Mouse (Mus musculus) retina, postnatal 1 day (tissue): Measurements from ENCODE around the gene Ap3d1.

Experiments used
- DNase-seq: peaks from one replicate; pipeline ENCODE4 v3.0.0-alpha.2; 2012

Ap3d1 gene

GRCm38 (mm10) chr10:80702536-80703390 lies 39.3 kb downstream of the Ap3d1 start:
- peak; percentile 96 for DNase-seq

- DNase-seq: peak; percentile 99
Measured at GRCm38 (mm10) chr10:80701721-80702535, 40.1 kb downstream of the Ap3d1 start, which contains the start of the genes Mob3a and Izumo4. Gene Mob3a, minus strand, starts transcription at chr10:80701977. Gene Izumo4, plus strand, starts transcription at chr10:80702184.

GRCm38 (mm10) chr10:80700732-80701131 lies 41.3 kb downstream of the Ap3d1 start:
- no peak for DNase-seq

- no peak for DNase-seq
Measured at GRCm38 (mm10) chr10:80700038-80700504, 42.0 kb downstream of the Ap3d1 start.

- no peak for DNase-seq
Measured at GRCm38 (mm10) chr10:80698605-80699004, 43.5 kb downstream of the Ap3d1 start.

- DNase-seq: no peak
Measured at GRCm38 (mm10) chr10:80697812-80698211, 44.3 kb downstream of the Ap3d1 start.

GRCm38 (mm10) chr10:80697393-80697787 lies 44.7 kb downstream of the Ap3d1 start:
- no peak for DNase-seq

- no peak for DNase-seq
Measured at GRCm38 (mm10) chr10:80696502-80697392, 45.3 kb downstream of the Ap3d1 start.

GRCm38 (mm10) chr10:80695801-80696501 lies 46.1 kb downstream of the Ap3d1 start:
- DNase-seq: no peak

GRCm38 (mm10) chr10:80695186-80695585 lies 46.9 kb downstream of the Ap3d1 start:
- no peak for DNase-seq

GRCm38 (mm10) chr10:80694159-80694938 lies 47.7 kb downstream of the Ap3d1 start:
- DNase-seq: no peak

GRCm38 (mm10) chr10:80693401-80694045 lies 48.5 kb downstream of the Ap3d1 start:
- no peak for DNase-seq

- no peak for DNase-seq
Measured at GRCm38 (mm10) chr10:80692249-80693165, 49.6 kb downstream of the Ap3d1 start.

GRCm38 (mm10) chr10:80687850-80688249 lies 54.2 kb downstream of the Ap3d1 start:
- DNase-seq: peak; percentile 82

GRCm38 (mm10) chr10:80686617-80687016 lies 55.4 kb downstream of the Ap3d1 start:
- no peak for DNase-seq

- DNase-seq: no peak
Measured at GRCm38 (mm10) chr10:80684984-80685383, 57.1 kb downstream of the Ap3d1 start.

- peak; percentile 70 for DNase-seq
Measured at GRCm38 (mm10) chr10:80684214-80684613, 57.9 kb downstream of the Ap3d1 start.

- no peak for DNase-seq
Measured at GRCm38 (mm10) chr10:80683647-80684046, 58.4 kb downstream of the Ap3d1 start.

GRCm38 (mm10) chr10:80682003-80682402 lies 60.1 kb downstream of the Ap3d1 start:
- no peak for DNase-seq
